Mouse (Mus musculus) ES-E14 (cell line): Measurements from ENCODE around the gene Pdxp.

Experiments
- HCFC1 ChIP-seq: IDR thresholded peaks from 2 replicates; pipeline ENCODE4 v1.6.1; 2012; ENCODE audit warnings: low read length, inconsistent platforms, borderline replicate concordance; ENCODE audit not compliant: insufficient read depth
- ZC3H11A ChIP-seq: IDR thresholded peaks from 2 replicates; pipeline ENCODE4 v1.6.1; 2012; ENCODE audit warnings: low read depth, mild to moderate bottlenecking, inconsistent platforms, low read length, borderline replicate concordance

DNA sequence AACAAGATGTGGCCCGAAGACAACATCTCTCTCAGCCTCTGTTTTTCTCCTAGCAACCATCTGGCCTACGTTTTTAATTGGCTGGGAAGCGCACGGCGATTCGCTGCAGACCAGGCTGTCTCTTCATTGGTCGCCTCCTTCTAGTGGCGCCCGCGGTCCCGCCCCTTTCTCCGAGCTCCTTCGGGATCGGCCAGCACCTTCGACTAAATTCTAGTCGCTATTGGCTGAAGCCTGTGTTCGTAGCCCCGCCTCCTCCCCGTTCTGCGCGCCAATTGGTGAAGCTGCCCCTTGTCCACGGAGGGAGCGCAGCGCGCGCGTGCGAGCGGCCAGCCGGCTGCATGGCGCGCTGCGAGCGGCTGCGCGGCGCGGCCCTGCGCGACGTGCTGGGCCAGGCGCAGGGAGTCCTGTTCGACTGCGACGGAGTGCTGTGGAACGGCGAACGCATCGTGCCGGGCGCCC, at the start of gene Pdxp:
- TF ChIP-seq ZC3H11A, result no peak
- no peak for TF ChIP-seq HCFC1
